Mouse (Mus musculus): ENCODE data around the gene Clstn1.

The Clstn1 gene

GRCm38 (mm10) chr4:149640831-149641230 lies 54.6 kb downstream of the Clstn1 start:
- no peak for DNase-seq

- DNase-seq = no peak
Observed at GRCm38 (mm10) chr4:149641400-149641799, 55.1 kb downstream of the Clstn1 start.

- DNase-seq = no peak
Observed at GRCm38 (mm10) chr4:149641956-149642355, 55.7 kb downstream of the Clstn1 start.

GRCm38 (mm10) chr4:149645761-149646160 lies 59.5 kb downstream of the Clstn1 start:
- no peak for DNase-seq

- no peak for DNase-seq
Observed at GRCm38 (mm10) chr4:149648031-149648805, 62.0 kb downstream of the Clstn1 start.

GRCm38 (mm10) chr4:149650493-149651193 lies 64.4 kb downstream of the Clstn1 start:
- DNase-seq = peak; percentile 86

- peak; percentile 55 for DNase-seq
Observed at GRCm38 (mm10) chr4:149654232-149654631, 68.0 kb downstream of the Clstn1 start.

GRCm38 (mm10) chr4:149657858-149658416 lies 71.7 kb downstream of the Clstn1 start:
- DNase-seq = no peak

GRCm38 (mm10) chr4:149659495-149660116 lies 73.3 kb downstream of the Clstn1 start:
- DNase-seq = no peak

- DNase-seq = no peak
Observed at GRCm38 (mm10) chr4:149660598-149660997, 74.3 kb downstream of the Clstn1 start.

GRCm38 (mm10) chr4:149661967-149662589 lies 75.8 kb downstream of the Clstn1 start:
- DNase-seq = no peak

- DNase-seq = no peak
Observed at GRCm38 (mm10) chr4:149663849-149664503, 77.7 kb downstream of the Clstn1 start.

- DNase-seq = no peak
Observed at GRCm38 (mm10) chr4:149665016-149665691, 78.9 kb downstream of the Clstn1 start.

GRCm38 (mm10) chr4:149665692-149666090 lies 79.4 kb downstream of the Clstn1 start:
- DNase-seq = no peak

GRCm38 (mm10) chr4:149671175-149671574 lies 84.9 kb downstream of the Clstn1 start:
- no peak for DNase-seq

- no peak for DNase-seq
Observed at GRCm38 (mm10) chr4:149672747-149673146, 86.5 kb downstream of the Clstn1 start.

- DNase-seq = no peak
Observed at GRCm38 (mm10) chr4:149674814-149675377, 88.6 kb downstream of the Clstn1 start.

GRCm38 (mm10) chr4:149675378-149676261 lies 89.4 kb downstream of the Clstn1 start:
- peak; percentile 83 for DNase-seq

- DNase-seq = no peak
Observed at GRCm38 (mm10) chr4:149678006-149678405, 91.7 kb downstream of the Clstn1 start.

- no peak for DNase-seq
Observed at GRCm38 (mm10) chr4:149679056-149679770, 92.9 kb downstream of the Clstn1 start.
